8 mouse cellular contexts compared by ENCODE assay signal in genomic region chr7:29954731-29955130, GRCm38 (mm10). TPM values are rescaled to one million over a fixed set of nuclear protein-coding genes. Genes with fewer than 3 reads are reported as not detected.
A peak's percentile ranks its signal among the peaks of the same experiment; 100 is the strongest.
DNase-seq lines count a peak whose midpoint lies in the region; ATAC-seq and TF ChIP-seq lines count a peak whose summit lies in the region.

No protein-coding gene starts in this region.

- H3K27me3 ChIP-seq in heart, adult 2 months (ENCODE audit: control insufficient read depth, insufficient read depth, low read length), result no peaks in the 10 kb centered on the region
- H3K27me3 ChIP-seq in limb, embryonic 12.5 days, result no peaks in the 10 kb centered on the region
- H3K27me3 ChIP-seq in midbrain, embryonic 12.5 days, result no peaks in the 10 kb centered on the region

- H3K4me3 ChIP-seq in heart, adult 2 months, result peak overlapping the region; percentile 66
- H3K4me3 ChIP-seq in limb, embryonic 12.5 days (replicated peaks), result peak overlapping the region; percentile 74; the same call in 1 of the 2 replicates
- no peak overlapping the region for H3K4me3 ChIP-seq in midbrain, embryonic 12.5 days

- DNase-seq in heart, adult 2 months, result peak in 1 of 2 experiments; percentile 33
- DNase-seq in heart, postnatal 25 days (ENCODE audit: low spot score), result no peak
- peak; percentile 87 for DNase-seq in ZHBTc4 (ENCODE audit: low read depth, low spot score)
- peak; percentile 60 for DNase-seq in embryo, embryonic 9.5 days (ENCODE audit: extremely low spot score)
- peak; percentile 45 to 68 for DNase-seq in heart, postnatal 10 days
- DNase-seq in thymus, postnatal 14 days, result peak; percentile 54

- peak overlapping the region; percentile 59 for H3K4me2 ChIP-seq in limb, embryonic 12.5 days
- H3K4me2 ChIP-seq in midbrain, embryonic 12.5 days (replicated peaks), result 0 out of 2 replicates have a peak overlapping the region, but pooled peaks have one; percentile 59

- no peak overlapping the region; the same call in 1 of the 2 replicates for H3K27ac ChIP-seq in heart, adult 2 months
- H3K27ac ChIP-seq in limb, embryonic 12.5 days, result no peak overlapping the region
- no peak overlapping the region for H3K27ac ChIP-seq in midbrain, embryonic 12.5 days (replicated peaks)

- TF ChIP-seq CTCF in heart, adult 2 months (IDR thresholded peaks at IDR 0.05), result peak; percentile 79

- H3K9me3 ChIP-seq in limb, embryonic 12.5 days, result no peaks in the 10 kb centered on the region
- no peaks in the 10 kb centered on the region for H3K9me3 ChIP-seq in midbrain, embryonic 12.5 days

- no peak for TF ChIP-seq EP300 in heart, adult 2 months (IDR thresholded peaks at IDR 0.05; ENCODE audit: insufficient read depth, low read depth, low read length)

- 14% methylated on average over 4 of the region's 4 CpGs for WGBS in heart, adult 2 months
- WGBS in limb, embryonic 12.5 days, result 21% methylated on average over 4 of the region's 4 CpGs
- WGBS in midbrain, embryonic 12.5 days, result 16% methylated on average over 4 of the region's 4 CpGs

- no peaks in the 10 kb centered on the region for H3K79me2 ChIP-seq in heart, adult 2 months (replicated peaks; ENCODE audit: control insufficient read depth, insufficient read depth, low read length)

- H3K36me3 ChIP-seq in heart, adult 2 months (ENCODE audit: control insufficient read depth, insufficient read depth, low read length), result peaks cover 2% of the 10 kb centered on the region; the same call in 1 of the 2 replicates
- peaks cover 17% of the 10 kb centered on the region for H3K36me3 ChIP-seq in limb, embryonic 12.5 days
- H3K36me3 ChIP-seq in midbrain, embryonic 12.5 days, result peaks cover 19% of the 10 kb centered on the region

- intact Hi-C loops in heart, adult 2 months (cut with DNase I), result loop anchor here (2.0 kb wide), 1 partner anchor 28 kb away; the partner anchor contains the start of gene Zfp568
- intact Hi-C loops in heart, postnatal 25 days (cut with DNase I), result loop anchor here (2.0 kb wide), 2 partner anchors 28 to 44 kb away; partner anchors contain the start of gene Zfp568
- intact Hi-C loops in heart, postnatal 10 days (cut with DNase I), result loop anchor here (1.0 to 5.0 kb wide), 3 partner anchors 29 to 48 kb away; partner anchors contain the start of genes Zfp27, Zfp383 and Zfp568

- H3K9ac ChIP-seq in heart, adult 2 months (ENCODE audit: low read depth, low read length), result no peak overlapping the region
- H3K9ac ChIP-seq in limb, embryonic 12.5 days (replicated peaks), result no peak overlapping the region
- H3K9ac ChIP-seq in midbrain, embryonic 12.5 days (replicated peaks), result no peak overlapping the region

- H3K4me1 ChIP-seq in heart, adult 2 months (ENCODE audit: control insufficient read depth, insufficient read depth, low read length), result no peaks in the 10 kb centered on the region; the same call in 1 of the 2 replicates
- H3K4me1 ChIP-seq in limb, embryonic 12.5 days (replicated peaks), result peaks cover 4% of the 10 kb centered on the region; the same call in 1 of the 2 replicates
- peaks cover 6% of the 10 kb centered on the region; the same call in 1 of the 2 replicates for H3K4me1 ChIP-seq in midbrain, embryonic 12.5 days

- ATAC-seq in limb, embryonic 12.5 days (ENCODE audit: insufficient number of reproducible peaks, insufficient read depth, low FRiP score, low TSS enrichment, low read depth), result no peak
- ATAC-seq in midbrain, embryonic 12.5 days (ENCODE audit: low FRiP score, low read depth), result no peak

- TF ChIP-seq POLR2A in heart, adult 2 months (IDR thresholded peaks at IDR 0.05; ENCODE audit: insufficient read depth, low read depth, low read length), result no peak

RNA-seq across cellular contexts. Expression of gene Zfp74, which starts 0.8 kb away (rescaled TPM):
- 1 to 10 TPM; 6.2 to 6.8 TPM for total RNA-seq in heart, adult 2 months (2021)
- 2.5 and 5.9 TPM in 2 replicates for polyA plus RNA-seq in heart, adult 2 months (2012; rRNA removed)
- total RNA-seq in heart, postnatal 25 days (2021), result 1 to 10 TPM; 6.6 to 7.8 TPM
- 1 to 10 TPM; 8.3 to 8.9 TPM for total RNA-seq in heart, postnatal 10 days (2021)
- 15.5 and 18.0 TPM in 2 replicates for polyA plus RNA-seq in limb, embryonic 12.5 days (2016; fragmentation: Nextera tagmentation; extraction: Ambion mirVana)
- 14.7 and 18.7 TPM in 2 replicates for polyA plus RNA-seq in midbrain, embryonic 12.5 days (2016; fragmentation: Nextera tagmentation; extraction: Ambion mirVana)

RNA-seq across cellular contexts. Expression of gene Zfp568, which starts 29.0 kb away (rescaled TPM):
- total RNA-seq in heart, adult 2 months (2021), result 10 to 100 TPM; 19.6 to 28.1 TPM
- 5.6 and 12.5 TPM in 2 replicates for polyA plus RNA-seq in heart, adult 2 months (2012; rRNA removed)
- total RNA-seq in heart, postnatal 25 days (2021), result 10 to 100 TPM; 24.5 to 28.1 TPM
- total RNA-seq in heart, postnatal 10 days (2021), result 10 to 100 TPM; 46.7 to 53.1 TPM
- polyA plus RNA-seq in limb, embryonic 12.5 days (2016; fragmentation: Nextera tagmentation; extraction: Ambion mirVana), result 31.5 and 33.0 TPM in 2 replicates
- polyA plus RNA-seq in midbrain, embryonic 12.5 days (2016; fragmentation: Nextera tagmentation; extraction: Ambion mirVana), result 14.0 and 14.1 TPM in 2 replicates

RNA-seq across cellular contexts. Expression of gene Zfp383, which starts 46.7 kb away (rescaled TPM):
- 1 to 10 TPM; 5.5 to 6.3 TPM for total RNA-seq in heart, adult 2 months (2021)
- 2.4 and 5.0 TPM in 2 replicates for polyA plus RNA-seq in heart, adult 2 months (2012; rRNA removed)
- total RNA-seq in heart, postnatal 25 days (2021), result 1 to 10 TPM; 6.2 to 8.2 TPM
- total RNA-seq in heart, postnatal 10 days (2021), result 10 to 100 TPM in 1 of 2 experiments, 1 to 10 TPM in 1; 7.6 to 10.3 TPM
- polyA plus RNA-seq in limb, embryonic 12.5 days (2016; fragmentation: Nextera tagmentation; extraction: Ambion mirVana), result 6.7 TPM in 2 replicates
- polyA plus RNA-seq in midbrain, embryonic 12.5 days (2016; fragmentation: Nextera tagmentation; extraction: Ambion mirVana), result 7.6 and 8.9 TPM in 2 replicates

RNA-seq across cellular contexts. Expression of gene Zfp27, which starts 48.4 kb away (rescaled TPM):
- total RNA-seq in heart, adult 2 months (2021), result 1 to 10 TPM; 7.3 to 8.4 TPM
- polyA plus RNA-seq in heart, adult 2 months (2012; rRNA removed), result 3.6 and 6.4 TPM in 2 replicates
- 1 to 10 TPM; 7.0 to 8.7 TPM for total RNA-seq in heart, postnatal 25 days (2021)
- total RNA-seq in heart, postnatal 10 days (2021), result 10 to 100 TPM; 10.0 to 11.2 TPM
- 12.8 and 13.3 TPM in 2 replicates for polyA plus RNA-seq in limb, embryonic 12.5 days (2016; fragmentation: Nextera tagmentation; extraction: Ambion mirVana)
- 14.3 and 15.1 TPM in 2 replicates for polyA plus RNA-seq in midbrain, embryonic 12.5 days (2016; fragmentation: Nextera tagmentation; extraction: Ambion mirVana)
